In the genomic region with DNA sequence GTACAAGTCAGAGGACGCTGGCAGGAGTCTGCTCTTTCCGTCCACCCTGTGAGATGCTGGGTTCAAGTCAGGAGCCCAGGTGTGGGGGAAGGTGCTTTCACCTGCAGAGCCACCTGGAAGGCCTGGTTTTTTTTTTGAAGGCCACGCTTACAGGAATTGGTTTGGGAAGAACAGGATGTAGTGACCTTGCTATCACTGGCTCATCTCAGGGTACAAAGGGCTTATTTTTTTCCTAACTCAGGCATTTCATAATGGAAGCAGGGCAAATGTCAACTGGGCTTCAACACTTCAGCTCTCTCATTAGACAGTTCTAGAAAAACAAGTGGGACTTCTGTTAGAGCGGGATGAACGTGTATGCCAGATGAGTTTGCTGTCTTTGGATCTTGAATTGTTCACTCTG, we compare ENCODE assay signal across 38 mouse cellular contexts. TPM values are rescaled to one million over a fixed set of nuclear protein-coding genes. Genes with fewer than 3 reads are reported as not detected.
"Had no signal": no experiment of that assay in that cellular context is flagged by ENCODE, and none has a peak within 500 bp of the region (broad histone marks: within the 10 kb centered on the region; RNA-seq: fewer than 3 reads in every experiment).

No protein-coding gene starts in this region.

- H3K4me1 ChIP-seq: embryonic facial prominence, embryonic 12.5 days; embryonic facial prominence, embryonic 13.5 days; embryonic facial prominence, embryonic 15.5 days had no signal

- H3K27me3 ChIP-seq: embryonic facial prominence, embryonic 12.5 days; embryonic facial prominence, embryonic 13.5 days; embryonic facial prominence, embryonic 15.5 days; forebrain, embryonic 12.5 days; forebrain, embryonic 13.5 days; forebrain, embryonic 15.5 days had no signal

- H3K9ac ChIP-seq: embryonic facial prominence, embryonic 12.5 days; embryonic facial prominence, embryonic 13.5 days; embryonic facial prominence, embryonic 15.5 days; forebrain, embryonic 12.5 days; forebrain, embryonic 13.5 days; forebrain, embryonic 15.5 days; forebrain, postnatal 0 days had no signal

- H3K4me2 ChIP-seq: embryonic facial prominence, embryonic 12.5 days; embryonic facial prominence, embryonic 13.5 days; embryonic facial prominence, embryonic 15.5 days; forebrain, embryonic 12.5 days; forebrain, embryonic 13.5 days; forebrain, embryonic 15.5 days had no signal

- DNase-seq: cerebellum, adult 18-20 months; cerebellum, adult 2 months; cerebellum, adult 8-10 months; cerebellum, adult 9-10 months; cerebellum, adult 9-11 months; cerebellum, postnatal 10 days; cerebellum, postnatal 14 days; cerebellum, postnatal 25 days; cerebellum, postnatal 36 days; embryo, embryonic 11 days; forebrain, postnatal 0 days; gastrocnemius, adult 2 months; gastrocnemius, postnatal 10 days; gastrocnemius, postnatal 14 days; gastrocnemius, postnatal 25 days; gastrocnemius, postnatal 36 days; heart, adult 11 months; heart, adult 18-20 months had no signal

- H3K27ac ChIP-seq: embryonic facial prominence, embryonic 10.5 days; embryonic facial prominence, embryonic 12.5 days; embryonic facial prominence, embryonic 13.5 days; embryonic facial prominence, embryonic 15.5 days; forebrain, embryonic 10.5 days; forebrain, embryonic 12.5 days; forebrain, embryonic 13.5 days; forebrain, embryonic 15.5 days; gastrocnemius, adult 2 months had no signal

- H3K4me3 ChIP-seq: embryonic facial prominence, embryonic 10.5 days; embryonic facial prominence, embryonic 12.5 days; embryonic facial prominence, embryonic 13.5 days; embryonic facial prominence, embryonic 15.5 days; erythroblast, embryonic 14.5 days; forebrain, embryonic 10.5 days; forebrain, embryonic 12.5 days; forebrain, embryonic 13.5 days; forebrain, embryonic 15.5 days; gastrocnemius, adult 2 months had no signal

- H3K9me3 ChIP-seq: embryonic facial prominence, embryonic 10.5 days; embryonic facial prominence, embryonic 12.5 days; embryonic facial prominence, embryonic 13.5 days; embryonic facial prominence, embryonic 15.5 days; forebrain, embryonic 10.5 days; forebrain, embryonic 12.5 days; forebrain, embryonic 13.5 days; forebrain, embryonic 15.5 days had no signal

- ATAC-seq: forebrain, embryonic 13.5 days; forebrain, embryonic 14.5 days; forebrain, embryonic 15.5 days; forebrain, embryonic 16.5 days; forebrain, postnatal 0 days had no signal

- H3K36me3 ChIP-seq: embryonic facial prominence, embryonic 10.5 days; embryonic facial prominence, embryonic 12.5 days; embryonic facial prominence, embryonic 13.5 days; embryonic facial prominence, embryonic 15.5 days; forebrain, embryonic 10.5 days; forebrain, embryonic 12.5 days; forebrain, embryonic 15.5 days had no signal

RNA-seq across cellular contexts. Expression of a gene that starts 14.1 kb away (rescaled TPM):
- total RNA-seq: common myeloid progenitor, adult 5-6 weeks; forebrain, postnatal 0 days; gastrocnemius, adult 2 months; gastrocnemius, postnatal 10 days; gastrocnemius, postnatal 14 days; gastrocnemius, postnatal 25 days; gastrocnemius, postnatal 36 days; granulocyte monocyte progenitor cell, adult 5-6 weeks had no signal
- polyA plus RNA-seq: cerebellum, adult 2 months; cortical plate, adult 2 months; embryonic facial prominence, embryonic 10.5 days; embryonic facial prominence, embryonic 11.5 days; embryonic facial prominence, embryonic 12.5 days; embryonic facial prominence, embryonic 13.5 days; erythroblast, embryonic 14.5 days; forebrain, embryonic 10.5 days; forebrain, embryonic 11.5 days; forebrain, embryonic 12.5 days; forebrain, embryonic 13.5 days; forebrain, embryonic 14.5 days; forebrain, embryonic 15.5 days; forebrain, embryonic 16.5 days; forebrain, postnatal 0 days had no signal

RNA-seq across cellular contexts. Expression of a gene that starts 35.2 kb away (rescaled TPM):
- total RNA-seq: common myeloid progenitor, adult 5-6 weeks; forebrain, postnatal 0 days; gastrocnemius, adult 18-20 months; gastrocnemius, adult 2 months; gastrocnemius, adult 8-10 months; gastrocnemius, postnatal 10 days; gastrocnemius, postnatal 14 days; gastrocnemius, postnatal 25 days; gastrocnemius, postnatal 36 days; gastrocnemius, postnatal 4 days; granulocyte monocyte progenitor cell, adult 5-6 weeks had no signal
- polyA plus RNA-seq: cerebellum, adult 2 months; embryonic facial prominence, embryonic 10.5 days; embryonic facial prominence, embryonic 11.5 days; embryonic facial prominence, embryonic 12.5 days; embryonic facial prominence, embryonic 13.5 days; embryonic facial prominence, embryonic 14.5 days; embryonic facial prominence, embryonic 15.5 days; erythroblast, embryonic 14.5 days; forebrain, embryonic 10.5 days; forebrain, embryonic 11.5 days; forebrain, embryonic 12.5 days; forebrain, embryonic 13.5 days; forebrain, embryonic 14.5 days; forebrain, embryonic 15.5 days; forebrain, embryonic 16.5 days; forebrain, postnatal 0 days had no signal

RNA-seq across cellular contexts. Expression of a gene that starts 42.3 kb away (rescaled TPM):
- total RNA-seq: common myeloid progenitor, adult 5-6 weeks; gastrocnemius, adult 18-20 months; gastrocnemius, adult 2 months; gastrocnemius, adult 8-10 months; gastrocnemius, postnatal 25 days; gastrocnemius, postnatal 36 days; granulocyte monocyte progenitor cell, adult 5-6 weeks had no signal
- polyA plus RNA-seq: erythroblast, embryonic 14.5 days had no signal
